Mouse (Mus musculus) mesoderm, embryonic 11.5 days (tissue): ENCODE measurements at regions not wholly inside any gene's neighbourhood (a gene's known extent, or its start where the extent isn't known, plus 50 kb on each side); places are given as distances from the start of the nearest gene placed in this dataset.

Experiments used
- DNase-seq: peaks from one replicate; pipeline ENCODE4 v3.0.0-alpha.2; 2012; ENCODE audit warnings: low read depth, low spot score

DNA sequence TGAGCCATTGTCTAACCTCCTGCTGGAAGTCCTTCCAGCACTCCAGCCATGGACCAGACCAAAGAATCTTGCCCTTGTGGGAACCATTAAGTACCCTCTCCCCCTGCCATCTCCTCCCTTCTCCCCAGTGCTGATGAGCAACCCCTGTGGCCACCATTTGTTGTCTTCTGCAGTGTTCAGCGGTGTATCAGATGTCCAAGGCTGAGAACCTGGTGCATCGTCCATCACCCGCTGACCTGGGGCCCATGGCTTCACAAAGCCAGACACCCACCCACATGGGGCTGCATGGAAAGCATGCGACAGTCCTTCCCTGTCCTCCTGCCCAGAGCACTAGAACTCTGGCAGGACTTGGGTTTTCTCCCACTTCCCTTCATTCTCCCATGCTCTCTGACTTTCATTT, 1596.7 kb downstream of the D3Ertd751e start:
- no peak for DNase-seq

DNA sequence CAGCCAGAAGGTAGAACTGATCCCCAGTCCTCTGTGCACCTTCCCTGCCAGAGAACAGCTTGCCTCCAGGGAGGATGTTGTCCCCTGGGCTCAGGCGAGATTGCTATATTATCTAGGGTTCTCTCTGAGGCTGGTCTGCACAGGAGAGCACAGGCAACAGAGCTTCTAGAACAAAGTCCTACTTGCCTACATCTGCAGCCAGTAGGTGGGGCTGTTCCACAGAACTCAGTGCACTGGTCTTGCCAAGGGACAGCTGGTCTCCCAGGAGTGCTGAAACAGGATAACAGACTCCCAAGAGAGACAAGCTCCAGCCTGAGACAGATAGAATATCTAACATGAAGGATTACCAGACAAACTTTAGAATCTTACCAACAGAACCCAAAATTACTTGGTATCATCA, 1600.5 kb downstream of the D3Ertd751e start:
- peak; percentile 2 for DNase-seq

DNA sequence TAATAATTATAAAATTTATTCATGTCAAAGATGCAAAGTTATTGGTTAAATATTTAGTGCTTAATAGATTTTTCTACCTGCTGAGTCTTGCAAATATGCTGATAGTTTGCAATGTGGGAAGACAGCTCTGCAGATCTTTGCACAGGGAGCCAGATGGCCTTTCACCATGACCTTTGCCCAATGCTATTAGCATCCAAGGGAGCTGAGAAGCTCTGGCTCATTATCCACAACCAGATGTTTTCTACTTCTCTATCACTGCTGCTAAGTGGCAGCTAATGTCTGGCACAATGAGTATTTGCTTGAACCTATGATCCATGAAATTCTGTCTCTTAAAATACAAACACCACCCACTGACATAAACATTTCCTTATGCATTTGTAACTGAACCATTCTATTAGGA, 1610.4 kb downstream of the D3Ertd751e start:
- peak; percentile 48 for DNase-seq

DNA sequence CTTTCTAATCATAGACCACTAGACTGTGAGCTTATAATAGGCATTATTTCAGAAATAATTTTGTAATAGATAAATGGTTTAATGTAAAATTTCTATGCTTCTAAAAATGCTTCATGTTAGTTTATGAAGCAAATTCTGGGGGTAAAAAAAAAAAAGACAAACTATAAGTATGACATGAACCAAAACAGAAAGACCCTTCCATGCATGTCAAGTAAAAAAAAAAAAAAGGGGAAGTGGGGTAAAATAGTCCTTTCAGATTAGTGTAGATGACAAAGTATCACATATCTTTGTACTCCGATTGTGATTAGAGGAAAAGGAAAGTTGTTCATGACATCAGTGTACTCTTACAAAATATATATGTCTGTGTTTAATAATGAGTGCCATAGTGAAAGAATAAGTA, 1616.1 kb downstream of the D3Ertd751e start:
- DNase-seq, result no peak

DNA sequence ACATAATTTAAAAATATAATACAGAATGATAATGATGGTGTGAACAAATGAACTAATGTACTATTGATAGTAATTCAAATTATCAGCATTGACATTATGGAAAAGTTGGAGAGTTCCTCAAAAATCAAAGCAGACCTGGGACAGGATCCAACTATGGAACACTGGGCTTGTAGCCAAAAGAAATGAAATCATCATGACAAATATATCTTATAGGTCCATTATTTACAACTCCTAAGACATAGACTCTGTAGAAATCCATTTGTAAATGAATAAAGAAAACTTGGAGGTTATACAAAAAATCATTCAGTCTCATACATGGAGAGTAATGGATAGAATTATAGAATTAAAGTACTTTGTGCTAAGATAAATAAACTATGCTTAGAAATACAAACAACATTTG, 1657.5 kb downstream of the D3Ertd751e start:
- no peak for DNase-seq

DNA sequence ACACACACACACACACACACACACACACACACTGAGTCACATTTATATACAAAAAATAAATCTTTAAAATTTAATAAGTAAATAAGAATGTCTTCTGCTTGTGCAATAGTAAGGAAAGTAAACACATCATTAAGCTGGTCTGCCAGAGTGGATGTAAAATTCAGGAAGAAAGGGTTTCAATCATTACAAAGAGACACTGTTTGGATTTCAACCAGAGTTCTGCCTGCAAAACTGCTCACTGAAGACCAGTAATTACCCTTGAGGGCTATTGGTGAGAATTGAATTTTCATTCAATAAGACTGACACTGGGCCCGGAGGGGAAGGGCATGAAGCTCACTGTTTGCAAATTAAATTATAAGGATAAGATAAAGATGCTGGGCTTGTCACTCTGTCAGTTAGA, 1682.5 kb downstream of the D3Ertd751e start:
- DNase-seq, result no peak

DNA sequence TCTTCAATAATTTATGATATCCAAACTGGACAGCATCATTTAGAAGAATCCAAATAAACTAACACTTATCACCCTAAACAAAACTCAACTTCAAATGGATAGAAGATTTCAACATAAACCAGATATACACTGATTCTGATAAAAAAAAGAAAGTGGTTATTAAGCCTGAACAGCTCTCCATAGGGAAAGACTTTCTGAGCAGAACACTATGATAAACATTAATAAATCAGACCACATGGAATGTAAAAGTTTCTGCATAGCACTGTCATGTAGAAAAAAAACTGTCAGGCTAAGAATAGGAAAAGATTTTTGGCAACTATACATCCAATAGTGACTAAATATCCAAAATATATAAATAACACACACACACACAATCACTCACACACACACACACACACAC, 1684.3 kb downstream of the D3Ertd751e start:
- no peak for DNase-seq

DNA sequence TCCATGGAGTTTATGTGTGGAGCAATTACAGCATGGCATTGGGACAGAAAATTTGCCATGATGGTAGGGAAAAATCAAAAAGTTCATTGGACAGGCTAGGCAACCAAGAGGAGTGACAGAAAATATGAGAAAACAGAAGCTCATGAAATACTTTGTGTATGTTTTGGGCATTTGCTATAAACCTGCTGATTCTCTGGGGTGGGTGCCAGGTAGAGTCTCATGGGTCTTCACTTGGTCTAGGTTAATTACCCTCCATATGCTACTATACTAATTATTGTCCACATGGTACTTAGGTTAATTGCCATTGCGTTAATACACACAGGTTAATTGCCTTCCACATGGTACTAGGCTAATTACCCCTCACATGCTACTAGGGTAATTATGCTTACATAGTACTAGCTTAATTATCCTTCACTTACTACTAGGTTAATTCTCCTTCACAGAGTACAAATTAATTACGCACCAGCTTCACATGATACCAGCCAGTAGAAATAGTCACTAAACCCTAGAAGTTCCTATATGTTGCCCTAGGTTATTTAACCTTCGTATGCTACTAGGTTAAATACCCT, 1719.2 kb downstream of the D3Ertd751e start:
- DNase-seq, result no peak
